Mouse (Mus musculus) kidney, postnatal 36 days (tissue): ENCODE data around the gene Casp9.

Source experiments
- DNase-seq, 2 experiments: peaks; one replicate each; pipeline ENCODE4 v3.0.0; 2021 to 2022; ENCODE audit warnings: mixed read lengths in 2 of 2

Casp9 gene

DNA sequence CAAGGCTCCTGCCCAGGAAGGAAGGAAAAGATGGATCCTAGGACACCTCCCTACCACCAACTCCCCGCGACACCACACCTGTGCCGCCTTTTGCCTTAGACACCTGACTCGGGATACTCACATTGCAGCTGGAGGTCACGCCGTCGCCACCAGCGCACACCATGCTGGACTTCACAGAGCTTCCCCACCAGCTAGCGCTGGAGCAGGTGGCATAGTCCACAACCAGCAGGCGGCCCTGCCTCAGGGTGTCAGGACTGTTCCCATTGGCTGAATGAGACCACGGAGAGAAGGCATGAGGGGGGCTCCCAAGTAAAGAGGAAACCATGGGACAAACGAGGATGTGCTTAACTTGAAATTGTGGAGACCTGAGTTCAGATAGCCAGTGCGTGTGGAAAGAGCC is 25.4 kb downstream of the Casp9 start:
- DNase-seq, result no peak

- no peak for DNase-seq
These were observed 25.9 kb downstream of the Casp9 start for GRCm38 (mm10) chr4:141819316-141819715.

DNA sequence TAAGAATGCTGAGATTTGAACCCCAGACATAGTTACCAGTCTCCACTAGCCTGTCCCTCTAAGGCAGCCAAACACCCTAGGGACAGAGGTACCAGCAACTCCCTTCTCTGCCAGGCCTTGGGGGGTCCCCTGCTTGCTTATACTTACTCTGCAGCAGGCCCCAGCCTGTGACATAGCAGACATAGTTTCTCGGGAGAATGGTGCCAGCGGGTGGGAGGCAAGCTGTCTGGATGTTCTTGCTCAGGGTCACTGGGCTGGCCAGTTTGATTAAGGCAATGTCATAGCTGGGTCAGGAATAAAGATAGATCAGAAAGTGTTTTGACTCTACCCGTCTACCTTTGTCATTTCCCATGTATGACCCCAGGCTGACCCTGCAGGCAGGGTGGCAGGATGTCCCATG is 27.8 kb downstream of the Casp9 start:
- no peak for DNase-seq

- DNase-seq, result peak; percentile 17 to 68
These were observed 28.7 kb downstream of the Casp9 start for GRCm38 (mm10) chr4:141822089-141822488.

GRCm38 (mm10) chr4:141822979-141823378 is 29.6 kb downstream of the Casp9 start:
- DNase-seq, result peak in 1 of 2 experiments; percentile 24

DNA sequence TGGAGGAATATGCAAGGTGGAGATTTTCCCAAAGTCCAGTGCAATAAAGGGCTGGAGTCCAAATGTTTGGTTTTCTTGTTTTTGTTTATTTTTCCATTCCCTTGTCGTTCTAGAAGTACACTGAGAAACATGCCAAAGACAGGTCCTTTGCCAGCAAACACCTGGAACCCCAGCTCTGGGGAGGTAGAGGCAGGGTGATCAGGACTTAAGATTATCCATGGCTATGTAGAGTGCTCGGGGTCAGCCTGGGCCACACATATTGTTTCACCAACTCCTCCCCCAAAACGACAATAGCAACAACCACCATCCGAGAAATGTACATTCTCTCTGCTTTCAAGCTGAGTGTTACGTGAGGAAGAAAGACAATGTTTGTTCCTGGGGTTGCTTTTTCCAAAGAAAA is 32.6 kb downstream of the Casp9 start, which contains the start of gene Cela2a:
TSS of gene Cela2a (minus strand) at position 101 of the 400 bp plus-strand sequence.
- DNase-seq, result no peak

GRCm38 (mm10) chr4:141827401-141827800 is 34.0 kb downstream of the Casp9 start:
- no peak for DNase-seq

DNA sequence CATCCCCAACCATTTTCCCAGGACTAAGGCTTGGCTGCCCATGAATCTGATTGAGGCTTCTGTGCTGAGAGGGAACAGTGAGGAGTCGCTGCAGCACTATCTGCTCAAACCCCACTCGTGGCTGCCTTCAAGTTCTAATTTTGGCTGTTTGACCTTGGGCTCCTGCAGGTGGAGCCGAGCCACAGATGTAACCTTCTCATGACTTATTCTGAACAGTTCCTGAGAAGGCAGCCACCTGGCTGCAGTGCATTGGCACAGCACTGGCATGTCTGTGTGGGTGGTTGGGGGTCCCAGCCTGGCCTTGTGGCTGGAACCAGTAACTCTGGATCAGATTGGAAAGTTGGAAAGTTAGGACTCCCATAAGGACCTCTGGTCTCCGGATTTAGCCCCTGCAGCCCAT is 34.8 kb downstream of the Casp9 start:
- no peak for DNase-seq

GRCm38 (mm10) chr4:141830381-141830780 is 37.0 kb downstream of the Casp9 start:
- DNase-seq, result no peak

GRCm38 (mm10) chr4:141831361-141831760 is 37.9 kb downstream of the Casp9 start:
- no peak for DNase-seq

- DNase-seq, result no peak
These were observed 40.5 kb downstream of the Casp9 start for GRCm38 (mm10) chr4:141833911-141834310.

GRCm38 (mm10) chr4:141834536-141835095 is 41.2 kb downstream of the Casp9 start:
- DNase-seq, result peak; percentile 33 to 48

DNA sequence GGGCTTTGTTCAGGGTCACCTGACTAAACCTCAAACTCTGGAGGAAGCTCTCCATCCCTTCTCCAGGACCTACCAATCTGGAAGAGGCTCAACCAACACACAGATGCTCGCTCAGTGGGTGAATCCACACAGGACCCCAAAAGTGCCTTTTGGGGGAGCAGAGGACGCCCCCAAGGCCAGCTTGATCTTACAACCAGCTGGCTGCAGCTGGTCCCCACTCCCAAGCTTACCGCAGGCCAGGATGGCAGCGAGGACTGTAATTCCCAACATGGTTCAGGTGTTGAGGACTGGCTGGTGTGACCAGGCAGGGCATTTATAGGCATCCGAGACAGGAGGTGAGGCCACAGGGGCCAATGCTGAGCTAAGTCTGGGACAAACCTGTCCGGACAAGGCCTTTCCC is 52.6 kb downstream of the Casp9 start, which contains the start of gene Ctrc:
TSS of gene Ctrc (minus strand) at position 361 of the 400 bp plus-strand sequence.
- DNase-seq, result no peak

DNA sequence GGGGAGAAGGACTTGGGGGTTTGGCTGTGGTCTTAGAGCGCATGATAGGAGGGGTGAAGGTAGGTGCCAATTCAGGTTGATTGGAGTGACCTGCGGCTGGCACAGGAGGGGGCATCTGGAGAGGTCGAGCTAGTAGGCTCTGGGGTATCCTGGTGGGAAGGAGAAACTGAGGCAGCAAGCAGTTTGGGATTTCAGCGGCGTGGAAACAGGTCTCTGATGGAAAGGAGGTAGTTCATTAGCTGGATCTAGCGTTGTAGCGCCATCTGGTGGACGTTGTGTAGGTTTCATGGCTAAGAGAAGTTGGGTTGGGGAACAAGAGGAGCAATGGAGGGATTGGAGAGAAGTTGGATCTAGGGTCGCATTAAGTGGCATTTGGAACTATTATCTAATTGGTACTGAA is 60.0 kb downstream of the Casp9 start:
- DNase-seq, result peak; percentile 38 to 83

- DNase-seq, result peak; percentile 75 to 91
These were observed 64.1 kb downstream of the Casp9 start for GRCm38 (mm10) chr4:141857422-141857930.

GRCm38 (mm10) chr4:141858501-141858900 is 65.1 kb downstream of the Casp9 start:
- DNase-seq, result no peak

DNA sequence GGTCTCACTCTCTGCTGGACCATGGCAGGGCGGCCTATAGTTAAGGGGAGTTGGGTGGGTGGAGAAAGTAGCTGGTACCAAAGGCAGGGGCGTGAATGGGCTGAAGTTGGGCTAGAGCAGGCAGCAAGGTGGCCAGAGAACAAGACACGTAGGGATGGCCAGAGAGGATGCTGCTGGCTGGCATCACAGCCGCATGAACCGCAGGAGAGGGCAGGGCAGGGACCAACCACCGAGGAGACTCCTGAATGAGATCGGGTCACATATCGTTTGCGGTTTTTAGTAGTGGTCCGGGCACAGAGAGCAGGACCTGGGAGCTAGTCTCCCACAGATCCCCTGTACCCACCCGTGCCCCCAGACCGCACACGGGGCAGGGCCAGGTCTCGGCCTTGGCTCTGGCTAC is 65.9 kb downstream of the Casp9 start:
- DNase-seq, result no peak

- no peak for DNase-seq
These were observed 66.9 kb downstream of the Casp9 start for GRCm38 (mm10) chr4:141860246-141860841.

GRCm38 (mm10) chr4:141861591-141862295 is 68.3 kb downstream of the Casp9 start:
- DNase-seq, result no peak

DNA sequence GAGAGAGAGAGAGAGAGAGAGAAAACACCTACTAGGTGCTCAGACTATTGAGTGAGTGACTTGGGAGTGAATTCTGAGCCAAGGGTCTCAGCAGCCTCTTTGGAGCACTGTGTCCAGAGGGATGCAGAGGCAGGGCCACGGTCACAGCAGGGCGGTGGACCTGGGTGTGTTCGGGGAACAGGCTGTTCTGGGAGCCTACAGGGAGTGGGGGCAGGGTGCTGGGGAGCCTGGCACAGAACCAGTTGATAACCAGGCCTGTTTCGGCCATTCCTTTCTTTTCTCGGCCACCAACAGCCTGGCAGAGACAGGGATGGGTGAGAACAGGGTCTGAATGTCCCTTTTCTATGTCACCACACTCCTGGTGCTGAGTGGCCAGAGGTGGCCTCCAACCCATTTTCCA is 69.5 kb downstream of the Casp9 start:
- no peak for DNase-seq

GRCm38 (mm10) chr4:141863726-141864280 is 70.4 kb downstream of the Casp9 start:
- no peak for DNase-seq

DNA sequence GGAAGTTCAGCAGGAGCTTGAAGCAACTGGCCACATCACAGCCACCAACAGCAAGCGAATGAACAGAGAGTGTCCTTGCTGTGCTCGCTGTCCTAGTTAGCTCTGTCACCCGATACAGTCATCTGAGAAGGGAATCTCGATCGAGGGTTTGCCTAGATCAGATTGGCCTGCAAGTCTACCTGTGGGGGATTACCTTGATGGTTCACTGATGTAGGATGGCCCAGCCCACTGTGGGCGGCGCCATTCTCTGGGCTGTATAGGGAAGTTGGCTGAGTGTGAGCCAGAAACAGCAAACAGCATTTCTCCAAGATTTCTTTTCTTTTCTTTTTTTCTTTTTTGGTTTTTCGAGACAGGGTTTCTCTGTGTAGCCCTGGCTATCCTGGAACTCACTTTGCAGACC is 71.1 kb downstream of the Casp9 start:
- DNase-seq, result no peak

GRCm38 (mm10) chr4:141865006-141865405 is 71.6 kb downstream of the Casp9 start:
- no peak for DNase-seq
